Mouse (Mus musculus) midbrain, postnatal 0 days (tissue): ENCODE data around the gene Ptpn14. TPM values are rescaled to one million over a fixed set of nuclear protein-coding genes. Genes with fewer than 3 reads are reported as not detected.

ENCODE experiments used
- ATAC-seq: fragments of 200-750 bp; cut with Nextera tagmentation; 2 replicates; pipeline ENCODE4 v1.8.0; 2017; ENCODE audit warnings: moderate number of reproducible peaks, mild to moderate bottlenecking, moderate TSS enrichment, moderate library complexity; ENCODE audit not compliant: low FRiP score
- DNase-seq: peaks from one replicate; pipeline ENCODE4 v3.0.0-alpha.2; 2015; ENCODE audit warnings: low spot score
- H3K27ac ChIP-seq: fragments of 300-500 bp; sonication (generic); 2 replicates; pipeline ENCODE4 v1.5.1; 2014; ENCODE audit warnings: low read depth, mild to moderate bottlenecking, low read length, mixed read lengths
- H3K27me3 ChIP-seq: fragments of 300-500 bp; sonication (generic); 2 replicates; pipeline ENCODE4 v1.6.1; 2014; ENCODE audit warnings: low read length, control low read depth, mixed read lengths; ENCODE audit not compliant: insufficient read depth
- H3K36me3 ChIP-seq: fragments of 300-500 bp; sonication (generic); 2 replicates; pipeline ENCODE4 v1.6.1; 2014; ENCODE audit warnings: low read length, control low read depth, mixed read lengths; ENCODE audit not compliant: insufficient read depth
- H3K4me1 ChIP-seq: fragments of 300-500 bp; sonication (generic); 2 replicates; pipeline ENCODE4 v1.6.1; 2014; ENCODE audit warnings: mild to moderate bottlenecking, control low read depth, antibody characterized with exemption, low read length, mixed read lengths; ENCODE audit not compliant: insufficient read depth
- H3K4me2 ChIP-seq: fragments of 300-500 bp; sonication (generic); 2 replicates; pipeline ENCODE4 v1.6.1; 2014; ENCODE audit warnings: low read depth, mild to moderate bottlenecking, low read length, mixed read lengths; ENCODE audit not compliant: poor library complexity, severe bottlenecking
- H3K4me3 ChIP-seq: fragments of 300-500 bp; sonication (generic); 2 replicates; pipeline ENCODE4 v1.5.1; 2014; ENCODE audit warnings: low read depth, mild to moderate bottlenecking, low read length, moderate library complexity
- H3K9ac ChIP-seq: fragments of 300-500 bp; sonication (generic); replicated peaks from 2 replicates; pipeline ENCODE4 v1.6.1; 2014; ENCODE audit warnings: mild to moderate bottlenecking, low read length, moderate library complexity, mixed read lengths; ENCODE audit not compliant: poor library complexity, severe bottlenecking
- H3K9me3 ChIP-seq: fragments of 300-500 bp; sonication (generic); 2 replicates; pipeline ENCODE4 v1.6.1; 2016; ENCODE audit warnings: low read length, control low read depth
- CTCF ChIP-seq: IDR thresholded peaks from 2 replicates; pipeline ENCODE4 v1.5.1; 2016; ENCODE audit warnings: antibody characterized with exemption, mild to moderate bottlenecking
- WGBS: fragments of 180-500 bp; shearing (Covaris S2); extraction: QIAGEN DNeasy Blood & Tissue Kit; methylation state at CpG from one replicate; pipeline ENCODE4 v1.1.7; 2014; 5-methylcytosine and 5-hydroxymethylcytosine counted together
- polyA plus RNA-seq: library from polyadenylated mRNA; unstranded; fragments of >200 nt; fragmentation: Nextera tagmentation; extraction: Ambion mirVana; gene quantifications from 2 replicates; pipeline ENCODE4 v1.2.1, GENCODE M21; 2015
- total RNA-seq: library from RNA; depleted of rRNA; stranded (reverse); fragments of >200 nt; gene quantifications from 2 replicates; pipeline ENCODE4 v1.2.3, GENCODE M21; 2014

Gene Ptpn14
- total and polyA plus RNA-seq, 2 experiments from 2014 or later, result 1.1 to 6.5 TPM

- 45% methylated on average over 5 of the region's 5 CpGs for WGBS
- Histone ChIP-seq H3K36me3 (no peaks in the 10 kb centered on the region), H3K9me3 (no peaks in the 10 kb centered on the region), H3K4me1 (no peaks in the 10 kb centered on the region), H3K4me2 (no peak overlapping the region), H3K27ac (no peak overlapping the region), H3K9ac (no peak overlapping the region), H3K4me3 (no peak overlapping the region), H3K27me3 (no peaks in the 10 kb centered on the region)
- no peak for ATAC-seq
- no peak for TF ChIP-seq CTCF
- DNase-seq, result no peak
Measured at GRCm38 (mm10) chr1:189778343-189778742, 50.3 kb downstream of the Ptpn14 start.

- H3K4me2 ChIP-seq, result no peak overlapping the region
- H3K4me1 ChIP-seq, result no peaks in the 10 kb centered on the region
- H3K36me3 ChIP-seq, result no peaks in the 10 kb centered on the region
- H3K4me3 ChIP-seq, result no peak overlapping the region
- WGBS, result 62% methylated on average over 3 of the region's 3 CpGs
- no peak overlapping the region for H3K9ac ChIP-seq
- no peaks in the 10 kb centered on the region for H3K9me3 ChIP-seq
- no peak for ATAC-seq
- H3K27me3 ChIP-seq, result no peaks in the 10 kb centered on the region
- no peak for DNase-seq
- H3K27ac ChIP-seq, result no peak overlapping the region
- no peak for TF ChIP-seq CTCF
Measured at GRCm38 (mm10) chr1:189779226-189779625, 51.2 kb downstream of the Ptpn14 start.

- 81% methylated on average over 10 of the region's 10 CpGs for WGBS
- Histone ChIP-seq H3K9ac (no peak overlapping the region), H3K27ac (no peak overlapping the region), H3K4me1 (no peaks in the 10 kb centered on the region), H3K4me2 (no peak overlapping the region), H3K9me3 (no peaks in the 10 kb centered on the region), H3K36me3 (no peaks in the 10 kb centered on the region), H3K27me3 (no peaks in the 10 kb centered on the region), H3K4me3 (no peak overlapping the region)
- DNase-seq (no peak), ATAC-seq (no peak)
- no peak for TF ChIP-seq CTCF
Measured at GRCm38 (mm10) chr1:189781721-189782345, 53.8 kb downstream of the Ptpn14 start.

- TF ChIP-seq CTCF, result no peak
- 91% methylated on average over 6 of the region's 6 CpGs for WGBS
- Histone ChIP-seq H3K4me1 (no peaks in the 10 kb centered on the region), H3K9ac (no peak overlapping the region), H3K36me3 (no peaks in the 10 kb centered on the region), H3K27ac (no peak overlapping the region), H3K4me2 (no peak overlapping the region), H3K9me3 (no peaks in the 10 kb centered on the region), H3K27me3 (no peaks in the 10 kb centered on the region), H3K4me3 (no peak overlapping the region)
- DNase-seq (no peak), ATAC-seq (no peak)
Measured at GRCm38 (mm10) chr1:189782709-189783108, 54.6 kb downstream of the Ptpn14 start.

- WGBS, result 79% methylated on average over 7 of the region's 7 CpGs
- Histone ChIP-seq H3K9me3 (no peaks in the 10 kb centered on the region), H3K27me3 (no peaks in the 10 kb centered on the region), H3K27ac (no peak overlapping the region), H3K4me1 (0 out of 2 replicates have a peak, but pooled peaks cover 1% of the 10 kb centered on the region), H3K36me3 (no peaks in the 10 kb centered on the region), H3K4me2 (no peak overlapping the region), H3K4me3 (no peak overlapping the region), H3K9ac (no peak overlapping the region)
- ATAC-seq, result no peak
- no peak for TF ChIP-seq CTCF
- DNase-seq, result no peak
Measured at GRCm38 (mm10) chr1:189784503-189784902, 56.4 kb downstream of the Ptpn14 start.

- Histone ChIP-seq H3K9ac (no peak overlapping the region), H3K27ac (no peak overlapping the region), H3K36me3 (no peaks in the 10 kb centered on the region), H3K27me3 (no peaks in the 10 kb centered on the region), H3K4me1 (0 out of 2 replicates have a peak, but pooled peaks cover 5% of the 10 kb centered on the region), H3K4me2 (no peak overlapping the region), H3K4me3 (no peak overlapping the region), H3K9me3 (no peaks in the 10 kb centered on the region)
- WGBS, result 48% methylated on average over 26 of the region's 26 CpGs
- DNase-seq, result no peak
- no peak for ATAC-seq
- no peak for TF ChIP-seq CTCF
Measured at GRCm38 (mm10) chr1:189786707-189787485, 58.8 kb downstream of the Ptpn14 start.
